Mouse (Mus musculus) C2C12 (cell line): ENCODE data around the gene Zfp784. TPM values are rescaled to one million over a fixed set of nuclear protein-coding genes. Genes with fewer than 3 reads are reported as not detected.
"Not testable (repeated sequence)": the region's sequence is repeated elsewhere in the genome, so short reads cannot be mapped to it uniquely, and the experiment has no call there.

Experiments
- H3K27me3 ChIP-seq: one replicate; pipeline ENCODE4 v1.6.1; 2011; ENCODE audit not compliant: control insufficient read depth, insufficient read depth, insufficient read length
- H3K36me3 ChIP-seq: one replicate; pipeline ENCODE4 v1.6.1; 2011; ENCODE audit not compliant: control insufficient read depth, insufficient read depth
- H3K4me3 ChIP-seq: one replicate; pipeline ENCODE4 v1.5.1; 2011; ENCODE audit warnings: mild to moderate bottlenecking, control low read depth; ENCODE audit not compliant: poor library complexity, insufficient read depth, severe bottlenecking
- H3K79me2 ChIP-seq: one replicate; pipeline ENCODE4 v1.6.1; 2011; ENCODE audit not compliant: control insufficient read depth, insufficient read depth
- H3K79me3 ChIP-seq: one replicate; pipeline ENCODE4 v1.6.1; 2011; ENCODE audit warnings: low read depth, control low read depth
- H3ac ChIP-seq: one replicate; pipeline ENCODE3; 2011; ENCODE audit warnings: low read depth; ENCODE audit not compliant: control insufficient read depth, insufficient read length
- CEBPB ChIP-seq: IDR thresholded peaks from one replicate; pipeline ENCODE4 v1.6.1; 2011; ENCODE audit warnings: low read depth, mild to moderate bottlenecking, control low read depth, moderate library complexity
- CTCF ChIP-seq: IDR thresholded peaks from one replicate; pipeline ENCODE4 v1.5.1; 2011; ENCODE audit not compliant: control insufficient read depth, insufficient read depth, insufficient read length
- FOSL1 ChIP-seq: IDR thresholded peaks from one replicate; pipeline ENCODE4 v1.8.0; 2011; ENCODE audit warnings: mild to moderate bottlenecking, low read length; ENCODE audit not compliant: poor library complexity, insufficient read depth, severe bottlenecking
- MAX ChIP-seq: IDR thresholded peaks from one replicate; pipeline ENCODE4 v1.6.1; 2011; ENCODE audit warnings: mild to moderate bottlenecking, control low read depth
- MYOD1 ChIP-seq: IDR thresholded peaks from one replicate; pipeline ENCODE4 v1.6.1; 2011; ENCODE audit warnings: low read depth; ENCODE audit not compliant: control insufficient read depth, insufficient read length
- MYOG ChIP-seq: IDR thresholded peaks from one replicate; pipeline ENCODE4 v1.6.1; 2011; ENCODE audit not compliant: control insufficient read depth, insufficient read length; ENCODE audit errors: extremely low read depth
- USF1 ChIP-seq: IDR thresholded peaks from one replicate; pipeline ENCODE4 v1.6.1; 2011; ENCODE audit warnings: low read depth, mild to moderate bottlenecking, control low read depth, moderate library complexity
- polyA plus RNA-seq: library from polyadenylated mRNA; unstranded; fragments of >200 nt; fragmentation: generic; extraction: Trizol; gene quantifications from one replicate; pipeline ENCODE4 v1.2.1, GENCODE M21; 2012; ENCODE audit warnings: missing spikeins

The Zfp784 gene
- polyA plus RNA-seq, 1 experiment = 1.5 TPM

GRCm38 (mm10) chr7:5081939-5082338, 43.7 kb upstream of the Zfp784 start:
- H3K27me3 ChIP-seq = no peaks in the 10 kb centered on the region
- peaks cover 75% of the 10 kb centered on the region for H3K79me2 ChIP-seq
- TF ChIP-seq FOSL1 = no peak
- no peak for TF ChIP-seq CTCF
- no peak for TF ChIP-seq MYOG
- no peak for TF ChIP-seq MYOD1
- no peak for TF ChIP-seq CEBPB
- no peak for TF ChIP-seq MAX
- TF ChIP-seq USF1 = no peak
- H3K36me3 ChIP-seq = peaks cover 48% of the 10 kb centered on the region
- no peak overlapping the region for H3K4me3 ChIP-seq
- H3ac ChIP-seq = no peak overlapping the region
- peaks cover 53% of the 10 kb centered on the region for H3K79me3 ChIP-seq

- Histone ChIP-seq H3K4me3 (peak overlapping the region; percentile 60), H3ac (no peak overlapping the region), H3K36me3 (peaks cover 55% of the 10 kb centered on the region), H3K27me3 (no peaks in the 10 kb centered on the region), H3K79me2 (peaks cover 75% of the 10 kb centered on the region), H3K79me3 (peaks cover 51% of the 10 kb centered on the region)
- TF ChIP-seq CEBPB (no peak), MAX (no peak), MYOG (no peak), USF1 (no peak), CTCF (no peak), MYOD1 (no peak), FOSL1 (no peak)
These were observed 43.0 kb upstream of the Zfp784 start for GRCm38 (mm10) chr7:5081241-5081640.

GRCm38 (mm10) chr7:5080815-5081214, 42.6 kb upstream of the Zfp784 start:
- peaks cover 74% of the 10 kb centered on the region for H3K79me2 ChIP-seq
- H3ac ChIP-seq = peak overlapping the region; percentile 87
- H3K4me3 ChIP-seq = peak overlapping the region; percentile 60
- H3K79me3 ChIP-seq = peaks cover 51% of the 10 kb centered on the region
- H3K27me3 ChIP-seq = no peaks in the 10 kb centered on the region
- peaks cover 58% of the 10 kb centered on the region for H3K36me3 ChIP-seq
- TF ChIP-seq USF1 (no peak), MYOD1 (no peak), CEBPB (no peak), FOSL1 (no peak), CTCF (no peak), MAX (no peak), MYOG (no peak)

- Histone ChIP-seq H3K4me3 (peak within 1 kb of the TSS; percentile 60), H3K79me2 (peaks cover 72% of the 10 kb centered on the region), H3K36me3 (peaks cover 56% of the 10 kb centered on the region), H3K79me3 (peaks cover 48% of the 10 kb centered on the region), H3ac (peak within 1 kb of the TSS; percentile 87), H3K27me3 (no peaks in the 10 kb centered on the region)
- TF ChIP-seq CEBPB (peak; percentile 17), MYOG (no peak)
These were observed 41.9 kb upstream of the Zfp784 start, which contains the start of gene Epn1 for GRCm38 (mm10) chr7:5080010-5080751. Gene Epn1, plus strand, starts transcription at chr7:5080235.

- H3ac ChIP-seq, H3K4me3 ChIP-seq, H3K27me3 ChIP-seq: not testable (repeated sequence)
- H3K79me2 ChIP-seq = peaks cover 72% of the 10 kb centered on the region
- peaks cover 53% of the 10 kb centered on the region for H3K36me3 ChIP-seq
- H3K79me3 ChIP-seq = peaks cover 42% of the 10 kb centered on the region
These were observed 41.2 kb upstream of the Zfp784 start for GRCm38 (mm10) chr7:5079365-5080009.

GRCm38 (mm10) chr7:5076931-5077330, 38.7 kb upstream of the Zfp784 start:
- Histone ChIP-seq H3ac (no peak overlapping the region), H3K36me3 (peaks cover 54% of the 10 kb centered on the region), H3K79me3 (peaks cover 38% of the 10 kb centered on the region), H3K27me3 (no peaks in the 10 kb centered on the region), H3K79me2 (peaks cover 71% of the 10 kb centered on the region), H3K4me3 (no peak overlapping the region)
- no peak for TF ChIP-seq MAX
- no peak for TF ChIP-seq FOSL1
